Mouse (Mus musculus): ENCODE data around the gene AY761184. TPM values are rescaled to one million over a fixed set of nuclear protein-coding genes. Genes with fewer than 3 reads are reported as not detected.
"Not testable (repeated sequence)": the region's sequence is repeated elsewhere in the genome, so short reads cannot be mapped to it uniquely, and the experiment has no call there.

Gene AY761184
- not detected in 2 replicates for polyA plus RNA-seq (2014; fragmentation: Nextera tagmentation; extraction: Ambion mirVana)

- not testable (repeated sequence) for H3K4me1 ChIP-seq (replicated peaks; ENCODE audit: control insufficient read depth, insufficient read depth, low read length); H3K4me2 ChIP-seq; H3K9me3 ChIP-seq (ENCODE audit: control insufficient read depth, low read length); H3K27me3 ChIP-seq (replicated peaks; ENCODE audit: control insufficient read depth, insufficient read depth, low read length); ATAC-seq (replicated peaks; ENCODE audit: low FRiP score); H3K36me3 ChIP-seq (ENCODE audit: control insufficient read depth, insufficient read depth, low read length); H3K27ac ChIP-seq (ENCODE audit: low read depth, low read length); H3K9ac ChIP-seq (ENCODE audit: low read depth, low read length); DNase-seq (ENCODE audit: low spot score); H3K4me3 ChIP-seq (ENCODE audit: low read depth, low read length)
- WGBS, result 76% methylated on average over 2 of the region's 2 CpGs
Measured at GRCm38 (mm10) chr8:21703545-21703944, at the start of gene AY761184. AY761184 (minus strand) TSS chr8:21703645.

GRCm38 (mm10) chr8:21665497-21665896 is 37.9 kb downstream of the AY761184 start, which contains the start of gene Defa34:
Defa34 (plus strand) TSS chr8:21665797.
- H3K27ac ChIP-seq (ENCODE audit: low read depth, low read length); H3K9ac ChIP-seq (ENCODE audit: low read depth, low read length); DNase-seq (ENCODE audit: low spot score); H3K36me3 ChIP-seq (ENCODE audit: control insufficient read depth, insufficient read depth, low read length); H3K9me3 ChIP-seq (ENCODE audit: control insufficient read depth, low read length); ATAC-seq (replicated peaks; ENCODE audit: low FRiP score); H3K27me3 ChIP-seq (replicated peaks; ENCODE audit: control insufficient read depth, insufficient read depth, low read length); H3K4me2 ChIP-seq; H3K4me1 ChIP-seq (replicated peaks; ENCODE audit: control insufficient read depth, insufficient read depth, low read length); H3K4me3 ChIP-seq (ENCODE audit: low read depth, low read length): not testable (repeated sequence)
- WGBS, result 83% methylated on average over 1 of the region's 1 CpGs

GRCm38 (mm10) chr8:21655480-21655879 is 48.0 kb downstream of the AY761184 start, which contains the start of gene Defa17:
Defa17 (plus strand) TSS chr8:21655780.
- H3K9me3 ChIP-seq (ENCODE audit: control insufficient read depth, low read length); DNase-seq (ENCODE audit: low spot score); H3K36me3 ChIP-seq (ENCODE audit: control insufficient read depth, insufficient read depth, low read length); H3K4me3 ChIP-seq (ENCODE audit: low read depth, low read length); H3K27ac ChIP-seq (ENCODE audit: low read depth, low read length); H3K4me1 ChIP-seq (replicated peaks; ENCODE audit: control insufficient read depth, insufficient read depth, low read length); H3K9ac ChIP-seq (ENCODE audit: low read depth, low read length); H3K4me2 ChIP-seq; H3K27me3 ChIP-seq (replicated peaks; ENCODE audit: control insufficient read depth, insufficient read depth, low read length); ATAC-seq (replicated peaks; ENCODE audit: low FRiP score): not testable (repeated sequence)
- WGBS, result no CpG with 5 or more reads among the region's 2 CpGs

Other genes starting within 250 kb of the AY761184 start
- not detected in 2 replicates for gene Gm7849, start 247.1 kb downstream of the AY761184 start, polyA plus RNA-seq (2014; fragmentation: Nextera tagmentation; extraction: Ambion mirVana)
- not detected in 2 replicates for gene Defa20, start 194.4 kb downstream of the AY761184 start, polyA plus RNA-seq (2014; fragmentation: Nextera tagmentation; extraction: Ambion mirVana)
- not detected in 2 replicates for gene Defa32, start 174.6 kb downstream of the AY761184 start, polyA plus RNA-seq (2014; fragmentation: Nextera tagmentation; extraction: Ambion mirVana)
- not detected in 2 replicates for gene Defa37, start 138.3 kb downstream of the AY761184 start, polyA plus RNA-seq (2014; fragmentation: Nextera tagmentation; extraction: Ambion mirVana)
- gene Defa28, start 120.6 kb downstream of the AY761184 start, polyA plus RNA-seq (2014; fragmentation: Nextera tagmentation; extraction: Ambion mirVana), result not detected in 2 replicates
- gene Gm7861, start 109.1 kb downstream of the AY761184 start, polyA plus RNA-seq (2014; fragmentation: Nextera tagmentation; extraction: Ambion mirVana), result not detected in 2 replicates
- not detected in 2 replicates for gene Defa26, start 85.5 kb downstream of the AY761184 start, polyA plus RNA-seq (2014; fragmentation: Nextera tagmentation; extraction: Ambion mirVana)
- gene Defa17, start 47.9 kb downstream of the AY761184 start, polyA plus RNA-seq (2014; fragmentation: Nextera tagmentation; extraction: Ambion mirVana), result not detected in 2 replicates
- not detected in 2 replicates for gene Defa34, start 37.8 kb downstream of the AY761184 start, polyA plus RNA-seq (2014; fragmentation: Nextera tagmentation; extraction: Ambion mirVana)
- not detected in 2 replicates for gene Defa24, start 30.8 kb upstream of the AY761184 start, polyA plus RNA-seq (2014; fragmentation: Nextera tagmentation; extraction: Ambion mirVana)
- gene Defb50, start 119.9 kb upstream of the AY761184 start, polyA plus RNA-seq (2014; fragmentation: Nextera tagmentation; extraction: Ambion mirVana), result not detected in 2 replicates
- not detected in 2 replicates for gene Defb2, start 136.3 kb upstream of the AY761184 start, polyA plus RNA-seq (2014; fragmentation: Nextera tagmentation; extraction: Ambion mirVana)
- not detected in 2 replicates for gene Defb10, start 155.3 kb upstream of the AY761184 start, polyA plus RNA-seq (2014; fragmentation: Nextera tagmentation; extraction: Ambion mirVana)
- not detected in 2 replicates for gene Defb9, start 181.8 kb upstream of the AY761184 start, polyA plus RNA-seq (2014; fragmentation: Nextera tagmentation; extraction: Ambion mirVana)
- not detected in 2 replicates for gene Defb11, start 202.8 kb upstream of the AY761184 start, polyA plus RNA-seq (2014; fragmentation: Nextera tagmentation; extraction: Ambion mirVana)
- gene Defb15, start 229.1 kb upstream of the AY761184 start, polyA plus RNA-seq (2014; fragmentation: Nextera tagmentation; extraction: Ambion mirVana), result not detected in 2 replicates
- gene Defb35, start 234.7 kb upstream of the AY761184 start, polyA plus RNA-seq (2014; fragmentation: Nextera tagmentation; extraction: Ambion mirVana), result not detected in 2 replicates
- gene Defb13, start 243.1 kb upstream of the AY761184 start, polyA plus RNA-seq (2014; fragmentation: Nextera tagmentation; extraction: Ambion mirVana), result not detected in 2 replicates